Mouse (Mus musculus) spleen, adult 18-20 months (tissue): ENCODE measurements around the gene Dlg2.
A peak's percentile ranks its signal among the peaks of the same experiment; 100 is the strongest.

Source experiments
- DNase-seq, 2 experiments: peaks; one replicate each; pipeline ENCODE4 v3.0.0; 2022; ENCODE audit warnings: mixed read lengths in 2 of 2

Gene Dlg2

DNA sequence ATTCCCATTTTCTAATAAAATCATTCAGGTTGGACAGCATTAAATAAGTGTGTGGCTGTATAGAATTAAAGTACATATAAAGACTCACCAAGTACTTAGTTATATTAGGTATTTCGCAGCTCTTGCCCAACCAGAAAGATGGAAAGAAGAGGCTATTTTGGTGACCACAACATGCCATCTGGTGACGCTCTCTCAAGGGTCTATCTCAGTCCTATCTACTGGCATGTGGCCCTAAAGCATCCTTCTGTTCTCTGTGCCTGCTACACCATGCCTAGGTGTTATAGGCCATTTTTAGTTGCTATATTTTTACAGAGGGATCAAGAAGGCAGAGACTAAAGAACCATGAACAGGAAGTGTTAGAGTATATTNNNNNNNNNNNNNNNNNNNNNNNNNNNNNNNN is 1629.5 kb downstream of the Dlg2 start:
- no peak for DNase-seq

DNA sequence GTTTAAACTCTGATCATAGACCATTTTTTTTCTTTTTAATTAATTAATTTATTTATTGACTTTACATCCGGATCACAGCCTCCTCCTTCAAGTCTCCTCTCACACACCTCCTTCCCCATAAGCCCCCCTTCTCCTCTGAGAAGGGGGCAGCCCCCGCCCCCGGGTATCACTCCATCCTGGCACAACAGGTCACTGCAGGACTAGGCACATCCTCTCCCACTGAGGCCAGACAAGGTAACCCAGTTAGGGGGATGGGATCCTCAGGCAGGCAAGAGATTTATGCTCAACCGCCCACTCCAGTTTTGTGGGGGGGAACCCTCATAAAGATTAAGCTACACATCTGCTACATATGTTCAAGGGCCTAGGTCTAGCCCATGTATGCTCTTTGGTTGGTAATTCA is 1636.6 kb downstream of the Dlg2 start:
- DNase-seq: no peak

DNA sequence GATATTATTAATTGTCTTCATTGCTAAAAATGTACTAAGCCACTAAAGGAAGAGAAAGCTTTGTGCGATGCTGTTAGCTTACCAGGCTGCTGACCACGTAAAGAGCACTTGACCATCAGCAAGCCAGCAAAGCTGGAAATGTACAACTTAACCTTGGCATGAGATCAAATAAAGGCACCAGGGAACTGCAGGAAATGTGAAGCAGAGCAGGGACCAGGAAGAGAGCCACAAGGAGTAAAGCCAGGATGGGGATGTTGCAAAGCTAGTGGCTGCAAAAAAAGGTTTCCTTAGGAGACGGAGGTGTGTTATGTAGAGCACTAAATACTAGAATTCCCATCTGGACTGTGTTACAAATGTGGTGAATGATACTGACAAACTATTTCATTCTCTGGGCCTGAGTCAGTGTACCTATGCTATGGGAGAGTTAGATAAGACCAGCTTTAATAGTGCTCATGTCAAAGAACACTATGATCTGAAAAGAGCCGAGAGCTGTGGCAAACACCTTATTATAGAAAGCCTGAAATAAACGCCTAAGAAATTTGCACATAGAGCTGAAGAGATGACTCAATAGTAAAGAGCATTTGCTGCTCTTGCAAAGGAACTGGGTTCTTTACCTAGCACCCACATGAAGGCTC is 1638.9 kb downstream of the Dlg2 start:
- DNase-seq: no peak

DNA sequence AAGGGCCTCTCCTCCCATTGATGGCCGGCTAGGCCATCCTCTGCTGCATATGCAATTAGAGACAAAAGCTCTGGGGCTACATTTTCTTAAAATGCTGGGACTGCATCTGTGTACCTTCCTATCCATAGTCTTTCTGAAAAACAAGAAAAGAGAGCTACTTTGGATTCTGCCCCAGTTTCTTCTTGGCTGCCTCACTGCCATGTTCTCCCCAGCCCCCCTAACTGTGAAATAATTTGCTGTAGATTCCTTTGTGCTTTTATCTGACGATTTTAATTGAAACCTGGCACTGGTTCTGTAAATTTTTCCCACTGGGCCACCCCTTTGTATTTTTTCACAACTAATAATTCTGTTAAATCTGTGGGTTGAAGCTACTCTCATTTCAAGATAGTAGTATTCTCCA is 1646.8 kb downstream of the Dlg2 start:
- no peak for DNase-seq

DNA sequence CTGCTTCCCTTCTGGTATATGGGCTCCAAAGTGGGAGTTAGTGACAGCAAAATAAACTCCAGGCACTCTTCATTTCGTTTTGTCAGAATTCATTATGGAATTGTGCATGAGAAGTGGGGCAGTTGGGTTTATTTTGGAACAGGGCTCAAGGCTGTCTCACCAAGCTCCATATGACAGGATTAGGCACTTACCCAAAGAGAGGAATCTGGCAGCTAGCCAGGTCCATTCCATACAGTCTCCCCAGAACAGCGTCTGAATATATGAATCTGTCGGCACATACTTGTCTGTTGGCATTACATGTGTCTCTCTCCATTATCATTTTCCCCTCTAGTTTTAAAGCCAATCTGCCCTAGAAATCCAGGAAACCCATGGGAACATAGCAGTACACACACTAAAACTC is 1649.4 kb downstream of the Dlg2 start:
- DNase-seq: no peak

DNA sequence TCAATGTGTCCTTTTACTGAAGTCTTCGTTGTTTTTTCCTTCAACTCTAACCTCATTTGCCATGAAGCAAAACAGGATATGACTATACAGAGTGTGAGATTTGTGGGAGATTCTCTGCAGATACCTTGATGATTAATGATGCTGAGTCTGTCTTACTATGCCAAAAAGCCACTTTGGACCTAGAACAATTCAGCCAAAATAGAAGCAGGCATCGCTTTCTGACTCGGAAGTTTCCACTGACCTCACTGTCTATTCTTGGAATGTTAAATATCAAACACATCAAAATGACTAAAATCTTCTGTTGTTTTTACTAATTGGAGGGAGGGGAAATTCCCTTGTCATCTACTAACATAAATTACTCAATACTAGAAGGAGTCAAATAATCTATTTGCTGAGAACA is 1657.8 kb downstream of the Dlg2 start:
- DNase-seq: no peak

DNA sequence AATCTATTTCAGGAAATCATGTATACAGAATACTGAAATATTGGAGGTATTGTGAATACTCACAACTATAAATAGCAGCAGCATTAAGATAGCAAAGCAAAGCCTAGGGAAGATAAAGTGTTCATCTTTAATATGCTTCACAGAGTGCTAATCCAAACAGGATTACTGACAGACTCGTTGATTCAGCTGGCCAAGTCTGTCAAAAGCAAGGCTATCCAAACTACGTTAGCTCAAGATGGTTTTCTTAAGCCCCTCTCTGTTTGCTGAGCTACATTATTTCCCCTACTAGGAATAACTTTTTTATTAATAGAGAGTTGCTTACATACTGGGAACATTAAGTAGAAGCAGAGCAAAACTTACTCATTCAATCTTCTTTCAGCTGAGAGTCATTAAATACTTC is 1659.2 kb downstream of the Dlg2 start:
- DNase-seq: no peak

DNA sequence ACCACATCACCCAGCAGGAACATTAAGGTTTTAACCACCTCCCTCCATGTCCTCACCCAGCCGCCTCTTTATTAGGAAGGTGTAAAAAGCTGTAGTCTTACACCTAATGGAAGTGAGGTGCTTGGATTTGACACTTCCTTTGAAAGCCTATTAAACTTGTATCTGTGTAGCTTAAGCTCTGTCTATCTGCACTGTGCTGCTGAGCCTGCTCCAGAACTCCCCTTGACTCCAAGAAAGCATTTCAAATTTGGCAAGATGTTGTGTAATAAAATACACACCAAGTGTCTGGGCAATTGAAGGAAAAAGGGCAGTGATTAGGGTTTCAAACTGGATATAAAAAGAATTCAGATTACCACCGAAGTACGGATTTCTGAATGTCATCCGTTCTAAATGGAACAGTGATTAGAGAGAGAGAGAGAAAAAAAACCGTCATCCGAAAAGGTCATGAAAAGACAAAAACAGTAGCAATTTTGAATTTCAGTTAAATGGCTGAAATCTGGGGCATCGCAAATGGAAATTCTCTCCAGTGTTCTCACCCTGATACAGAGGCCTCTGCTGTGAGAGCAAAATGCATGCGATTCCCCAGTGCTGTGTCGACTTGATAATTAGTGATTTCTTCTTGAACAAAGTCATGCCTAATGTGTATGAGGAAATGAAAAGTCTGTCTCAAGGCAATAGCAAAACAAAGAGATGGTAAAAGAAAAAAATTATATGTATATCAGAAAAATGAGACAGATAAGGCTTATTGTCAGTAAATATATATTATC is 1663.8 kb downstream of the Dlg2 start:
- DNase-seq: no peak

DNA sequence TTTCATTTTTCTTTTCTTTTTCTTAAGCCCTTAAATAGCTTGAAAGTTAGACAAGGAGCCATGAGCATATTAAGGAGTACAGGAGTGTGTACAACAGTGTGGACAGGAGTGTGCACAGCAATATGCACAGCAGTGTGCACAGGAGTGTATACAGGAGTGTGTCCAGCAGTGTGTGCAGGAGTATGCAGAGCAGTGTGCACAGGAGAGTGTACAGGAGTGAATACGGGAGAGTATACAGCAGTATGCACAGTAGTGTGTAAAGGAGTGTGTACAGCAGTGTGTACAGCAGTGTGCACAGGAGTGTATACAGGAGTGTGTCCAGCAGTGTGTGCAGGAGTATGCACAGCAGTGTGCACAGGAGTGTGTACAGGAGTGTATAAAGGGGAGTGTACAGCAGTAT is 1671.0 kb downstream of the Dlg2 start:
- no peak for DNase-seq

DNA sequence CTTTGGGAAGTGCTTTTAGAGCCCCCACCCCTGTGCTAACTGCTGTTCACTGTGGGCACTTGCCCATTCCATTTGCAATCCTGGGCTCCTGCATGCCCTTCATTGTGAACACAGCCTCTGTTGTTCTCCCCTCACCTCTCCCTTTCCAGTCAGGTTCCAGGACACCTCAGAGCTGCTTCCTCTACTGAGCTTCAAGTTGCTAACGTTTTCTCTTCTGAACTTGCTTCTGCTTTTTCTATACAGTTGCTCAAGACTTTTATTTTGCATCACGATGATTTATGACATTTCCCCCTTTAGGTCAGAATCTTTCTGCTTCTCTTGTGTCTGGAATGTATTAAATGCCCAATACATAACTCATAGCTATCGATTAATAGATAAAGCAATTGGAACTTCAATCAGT is 1674.3 kb downstream of the Dlg2 start:
- DNase-seq: no peak

DNA sequence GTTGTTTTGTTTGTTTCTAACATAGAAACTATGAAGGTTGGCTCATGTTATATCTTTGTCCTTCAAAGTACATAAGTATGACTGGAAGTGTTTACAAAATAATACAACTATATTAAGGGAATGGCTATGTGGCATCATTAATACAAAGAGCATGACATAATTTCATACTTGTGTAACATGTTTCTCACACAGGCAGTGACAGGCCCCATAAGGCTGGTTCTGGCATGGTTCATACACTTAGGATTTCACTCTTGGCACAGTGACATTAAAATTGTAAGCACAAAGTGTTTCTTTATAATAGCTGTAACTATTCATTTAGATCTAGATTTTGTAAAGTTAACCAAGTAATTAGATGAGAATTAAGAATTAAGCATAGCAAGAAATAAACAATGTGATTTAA is 1678.1 kb downstream of the Dlg2 start:
- no peak for DNase-seq

DNA sequence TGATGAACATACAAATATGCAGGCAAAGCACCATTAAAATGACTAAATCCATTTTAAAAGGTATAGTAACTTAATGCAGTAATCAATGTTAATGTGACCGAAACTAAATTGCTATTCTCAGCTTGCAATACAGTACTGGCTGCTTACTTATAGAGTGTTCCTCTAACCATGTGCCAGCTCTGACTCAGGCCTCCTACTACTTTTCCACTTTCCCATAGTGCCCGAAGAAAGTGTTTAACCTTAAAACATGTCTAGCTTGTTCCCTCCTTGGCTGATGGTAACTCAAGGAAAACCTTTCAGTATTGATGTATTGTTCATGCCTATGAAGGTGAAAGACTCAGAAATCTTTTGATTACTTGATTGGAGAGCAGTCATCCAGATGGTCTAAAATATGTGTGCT is 1686.7 kb downstream of the Dlg2 start:
- DNase-seq: no peak

DNA sequence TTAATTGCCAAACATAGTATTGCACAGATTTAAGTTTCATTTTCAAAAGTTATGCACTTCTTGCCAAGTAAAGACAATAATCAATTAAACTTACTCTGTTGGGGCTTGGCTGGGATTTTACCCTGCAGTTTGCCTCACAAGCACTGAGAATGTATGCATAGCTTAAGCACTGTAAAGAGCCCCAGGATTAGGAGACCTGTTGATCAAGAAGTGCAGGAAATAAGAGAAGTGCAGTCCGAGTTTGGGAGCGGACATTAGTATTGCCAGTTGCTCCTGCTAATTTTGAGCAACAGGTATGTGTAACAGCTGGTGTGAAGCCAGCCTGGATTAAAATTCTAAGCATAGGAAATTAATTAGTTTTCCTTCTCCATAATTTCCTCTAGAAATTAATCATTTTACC is 1687.8 kb downstream of the Dlg2 start:
- DNase-seq: no peak

DNA sequence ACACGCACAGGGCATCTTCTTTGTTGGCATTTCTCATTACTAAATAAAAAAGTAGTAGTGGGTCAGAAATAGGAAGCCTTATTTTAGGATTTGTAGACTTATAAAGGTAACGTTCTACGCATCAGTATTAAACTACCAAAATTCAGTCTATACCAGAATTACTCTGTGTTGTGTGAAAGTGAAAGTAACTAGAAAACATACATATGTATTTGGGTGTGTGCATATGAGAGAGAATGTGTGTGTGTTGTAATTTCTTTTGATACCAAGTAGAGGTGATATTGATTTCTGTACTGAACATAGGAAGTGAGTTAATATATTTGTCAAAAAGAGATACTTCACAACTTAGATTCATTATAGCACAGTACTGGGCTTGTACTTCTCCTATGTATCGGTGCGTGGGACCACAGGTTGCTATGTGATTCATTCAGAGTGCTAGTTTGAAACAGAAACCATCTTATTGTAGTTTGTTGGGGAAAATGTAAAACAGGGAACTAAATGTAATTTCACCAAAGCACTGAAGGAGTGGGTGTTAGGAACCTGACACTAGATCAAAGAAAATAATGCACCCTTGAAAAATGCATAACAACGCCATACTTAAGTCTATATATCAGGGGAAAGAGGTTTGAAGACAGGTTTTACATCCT is 1688.5 kb downstream of the Dlg2 start:
- no peak for DNase-seq

DNA sequence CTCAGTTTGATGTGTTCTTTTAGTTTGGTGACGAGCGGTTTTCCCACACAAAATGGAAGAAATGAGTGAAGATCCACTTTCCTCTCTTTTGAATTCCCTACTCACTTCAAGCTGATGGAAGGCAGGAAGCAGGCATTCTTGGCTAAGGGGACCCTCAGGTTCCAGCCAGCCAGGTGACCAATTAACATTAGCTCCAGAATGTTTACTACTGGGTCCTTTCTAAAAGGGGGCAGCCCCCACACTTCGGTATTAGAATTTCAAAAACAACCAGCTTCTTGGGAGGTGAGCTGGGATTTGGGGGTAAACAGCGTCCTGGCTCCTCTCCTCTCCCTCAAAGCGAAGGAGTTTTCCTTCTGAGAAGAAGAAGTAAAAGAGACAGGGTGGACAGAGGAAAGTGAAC is 1703.6 kb downstream of the Dlg2 start:
- DNase-seq: no peak

DNA sequence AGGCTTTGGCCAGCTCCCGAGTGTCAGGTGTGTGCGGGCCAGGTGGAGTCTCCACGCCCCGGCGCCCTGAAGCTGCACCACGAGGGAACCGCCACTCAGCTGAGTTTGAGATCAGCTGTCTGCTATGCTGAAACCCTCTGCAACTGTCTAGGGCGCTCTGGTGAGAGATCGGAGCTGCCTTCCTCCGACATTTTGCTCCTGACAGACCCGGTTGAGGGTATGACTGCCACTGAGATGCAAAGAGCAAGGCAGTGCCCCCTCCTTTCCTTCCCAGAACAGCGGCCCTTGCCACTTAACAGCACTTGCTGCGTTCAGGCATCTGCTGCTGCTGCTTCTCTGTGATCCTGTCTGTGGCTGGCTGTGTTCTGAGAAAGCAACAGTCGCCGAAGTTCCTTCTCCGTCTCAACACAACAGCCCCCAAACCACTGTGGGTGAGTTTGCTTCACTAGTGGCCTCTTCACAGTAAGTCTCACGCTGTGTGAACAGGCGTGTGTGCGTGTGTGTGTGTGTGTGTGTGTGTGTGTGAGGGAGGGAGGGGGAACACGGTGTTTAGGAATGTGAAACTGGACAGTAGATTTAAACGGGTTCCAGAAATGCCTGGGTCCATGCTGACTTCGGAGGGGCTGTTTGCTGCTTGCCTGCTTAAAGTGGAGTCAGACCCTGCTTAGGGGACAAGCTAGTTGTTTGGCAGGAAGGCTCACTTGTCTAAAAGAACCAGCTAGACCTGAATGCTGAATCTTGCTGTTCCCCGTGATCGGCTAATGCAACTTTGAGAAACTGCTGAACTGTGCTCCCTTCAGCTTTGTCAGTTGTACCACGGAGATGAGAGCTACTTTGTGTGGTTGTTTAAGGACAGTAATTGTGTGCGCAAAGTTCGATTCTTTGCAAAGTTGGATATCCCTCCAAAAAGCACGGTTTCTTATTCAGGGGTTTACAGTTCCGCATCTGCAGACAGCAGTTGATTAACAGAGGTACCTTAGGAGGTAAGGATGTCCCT is 1704.4 kb downstream of the Dlg2 start:
- DNase-seq: peak in 1 of 2 experiments; percentile 4

DNA sequence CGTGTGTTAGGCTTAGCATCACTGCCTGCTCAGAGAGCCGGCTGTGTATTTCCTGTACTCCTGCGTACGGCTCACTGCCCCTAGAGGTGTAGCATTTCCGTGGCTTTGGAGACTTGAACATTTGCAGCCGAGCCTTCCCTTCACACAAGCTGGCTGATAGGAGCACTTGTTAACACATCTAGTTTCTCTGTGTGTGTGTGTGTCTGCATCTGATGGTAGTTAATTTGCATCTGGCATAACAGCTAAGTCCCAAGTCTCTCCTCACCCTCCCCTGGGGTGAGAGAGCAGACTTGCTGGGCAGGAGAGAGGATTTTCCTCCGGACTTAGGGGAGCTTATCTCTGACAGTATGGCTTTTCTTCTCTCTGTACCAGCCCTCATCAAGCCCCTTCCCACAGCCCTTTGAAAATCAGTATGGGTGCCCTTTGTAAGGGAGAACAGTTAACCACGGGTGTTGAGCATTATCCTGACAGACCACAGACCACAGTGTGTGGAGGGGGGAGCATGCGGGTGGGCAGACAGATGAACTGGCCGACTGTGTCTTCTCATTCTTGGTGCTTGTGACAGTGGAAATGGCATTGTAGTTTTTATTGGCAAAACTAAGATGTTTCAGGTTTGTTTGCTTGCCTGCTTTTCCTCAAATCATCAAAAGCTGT is 1705.6 kb downstream of the Dlg2 start:
- no peak for DNase-seq

DNA sequence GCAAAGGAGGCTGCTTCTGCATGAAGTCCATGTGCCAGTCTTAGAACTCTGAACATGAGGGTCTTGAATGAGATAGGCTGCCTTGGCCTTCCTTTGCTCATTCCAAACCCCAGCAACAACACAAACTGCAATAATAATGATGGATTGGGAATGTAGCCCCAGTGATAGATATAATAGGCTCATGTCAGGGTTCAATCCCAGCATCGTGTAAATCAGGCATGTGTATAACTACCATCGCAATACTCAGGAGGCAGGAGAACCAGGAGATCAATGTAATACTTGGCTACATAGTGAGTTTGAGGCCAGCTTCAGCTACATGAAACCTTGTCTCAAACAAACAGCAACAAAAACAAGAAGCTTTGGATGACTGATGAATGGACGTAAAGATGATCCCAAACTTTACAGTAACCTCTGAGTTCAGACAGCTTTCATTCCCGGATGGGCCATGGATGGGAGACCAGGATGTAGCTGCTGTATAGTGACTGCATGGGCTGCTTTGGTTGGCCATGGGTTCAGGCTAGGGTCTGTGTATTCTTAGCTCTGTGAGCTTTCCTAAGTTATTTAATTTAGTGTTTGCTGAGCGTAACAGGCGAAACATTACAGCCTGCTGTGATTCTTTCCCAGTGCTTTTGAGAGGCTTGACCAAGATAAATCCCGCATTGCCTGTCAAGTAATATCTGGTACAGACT is 1708.0 kb downstream of the Dlg2 start:
- no peak for DNase-seq

DNA sequence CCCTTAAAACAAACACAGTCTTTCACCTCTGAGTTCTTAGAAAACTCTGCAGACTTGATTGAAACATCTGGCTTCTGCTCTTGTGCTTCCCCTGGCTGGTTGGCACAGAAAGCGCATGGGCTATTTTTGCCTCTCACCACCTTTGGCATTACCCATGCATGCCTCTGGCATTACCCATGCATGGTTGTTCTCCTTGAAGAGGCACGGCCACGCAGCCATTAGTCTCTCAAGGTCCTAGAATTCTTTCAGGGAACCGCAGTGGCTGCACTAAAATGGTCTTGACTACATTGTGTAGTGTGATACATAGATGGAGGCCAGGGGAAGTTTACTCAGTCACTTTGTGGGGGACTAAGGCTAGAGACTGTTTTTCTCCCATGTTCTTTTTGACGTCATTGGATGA is 1709.9 kb downstream of the Dlg2 start:
- no peak for DNase-seq

DNA sequence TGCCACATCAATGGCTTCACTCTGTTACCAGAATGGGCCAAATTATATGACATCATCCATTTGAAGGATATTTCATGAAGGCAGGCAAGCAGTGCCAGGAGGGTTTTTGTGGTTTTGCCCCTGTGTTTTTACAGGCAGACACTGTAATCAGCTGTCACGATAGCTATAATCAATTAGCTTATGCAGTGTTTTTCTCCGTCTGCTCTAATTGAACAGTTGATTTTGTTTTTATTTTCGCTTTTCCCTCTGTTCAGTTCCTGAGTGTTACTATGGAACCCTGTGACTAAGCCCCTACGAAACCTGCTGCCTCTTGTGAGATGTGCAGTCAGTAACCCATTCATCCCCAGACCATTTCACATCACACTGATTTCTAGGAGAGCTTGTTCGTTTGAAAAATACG is 1712.7 kb downstream of the Dlg2 start:
- DNase-seq: no peak

DNA sequence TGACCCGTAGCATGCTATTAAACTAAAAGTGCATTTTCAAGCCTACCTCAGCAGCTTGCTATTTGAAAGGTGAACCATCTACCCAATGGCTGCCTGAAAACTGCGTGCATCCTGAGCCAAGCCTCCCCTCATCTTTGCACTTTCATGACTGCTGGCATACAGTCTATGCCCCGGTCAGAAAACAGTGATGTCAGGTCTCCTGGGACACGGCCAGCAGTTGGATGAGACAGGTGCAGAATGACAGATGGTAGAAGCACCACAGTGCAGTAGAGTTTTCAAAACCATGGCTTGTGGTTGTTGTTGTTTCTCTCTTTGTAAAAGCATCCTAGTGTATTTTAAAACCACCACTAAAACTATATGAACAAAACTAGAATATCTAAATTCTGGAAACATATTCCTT is 1719.5 kb downstream of the Dlg2 start:
- no peak for DNase-seq

DNA sequence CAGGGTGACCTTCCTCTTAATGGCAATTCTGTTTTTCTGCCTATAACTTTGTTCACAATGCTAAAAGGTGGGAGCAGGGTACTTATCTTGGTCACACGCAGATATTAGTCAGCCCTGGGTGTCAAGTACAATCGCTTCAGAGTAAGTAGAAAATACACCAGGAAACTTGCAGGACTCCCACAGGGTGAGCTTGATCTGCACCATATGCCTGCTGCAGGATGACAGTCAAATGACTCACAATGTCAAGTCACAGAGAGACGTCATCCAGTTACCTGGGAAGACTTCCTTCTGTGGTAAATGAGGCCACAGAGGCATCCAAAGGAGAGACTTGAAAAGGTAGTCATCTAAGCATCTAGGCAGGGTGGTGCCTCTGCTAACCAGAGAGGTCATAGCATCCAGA is 1721.1 kb downstream of the Dlg2 start:
- DNase-seq: no peak
